Mouse (Mus musculus): Measurements from ENCODE around the gene Zfp953. TPM values are rescaled to one million over a fixed set of nuclear protein-coding genes. Genes with fewer than 3 reads are reported as not detected.

Gene Zfp953
- 0.58 and 0.60 TPM in 2 replicates for polyA plus RNA-seq (2012; rRNA removed)

DNA sequence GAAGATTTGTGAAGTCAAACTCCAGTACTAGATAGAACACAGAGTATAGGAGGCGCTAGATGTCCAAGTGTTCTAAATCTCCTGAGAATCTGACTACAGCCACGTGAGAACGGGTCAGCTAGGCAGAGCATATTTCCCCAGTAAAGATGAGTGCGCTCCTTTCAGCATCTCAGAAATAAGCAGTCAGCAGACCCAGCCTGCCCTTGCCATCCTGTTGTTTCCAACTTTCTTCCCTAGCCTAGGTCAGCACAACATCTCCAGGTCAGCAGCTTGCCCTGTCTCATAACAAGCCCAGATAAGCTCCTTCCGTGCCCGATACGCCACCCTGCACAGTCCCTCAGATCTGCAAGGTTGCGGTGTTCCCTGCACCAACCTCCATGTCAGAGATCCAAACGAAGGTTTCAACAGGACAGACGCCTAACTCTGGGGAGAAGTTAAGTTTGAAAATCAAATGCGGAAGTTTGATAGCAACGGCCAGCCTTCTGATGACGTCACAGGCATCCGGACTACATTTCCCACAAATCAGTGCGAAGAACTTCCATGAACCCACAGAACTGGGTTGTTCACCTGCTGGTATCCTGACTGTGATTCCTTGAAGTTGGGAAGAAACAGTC is at the start of gene Zfp953, which contains the start of gene Gm28044:
TSS of gene Zfp953 (minus strand) at position 475 of the 614 bp plus-strand sequence.
TSS of gene Gm28044 (minus strand) at position 406 of the 614 bp plus-strand sequence.

DNA sequence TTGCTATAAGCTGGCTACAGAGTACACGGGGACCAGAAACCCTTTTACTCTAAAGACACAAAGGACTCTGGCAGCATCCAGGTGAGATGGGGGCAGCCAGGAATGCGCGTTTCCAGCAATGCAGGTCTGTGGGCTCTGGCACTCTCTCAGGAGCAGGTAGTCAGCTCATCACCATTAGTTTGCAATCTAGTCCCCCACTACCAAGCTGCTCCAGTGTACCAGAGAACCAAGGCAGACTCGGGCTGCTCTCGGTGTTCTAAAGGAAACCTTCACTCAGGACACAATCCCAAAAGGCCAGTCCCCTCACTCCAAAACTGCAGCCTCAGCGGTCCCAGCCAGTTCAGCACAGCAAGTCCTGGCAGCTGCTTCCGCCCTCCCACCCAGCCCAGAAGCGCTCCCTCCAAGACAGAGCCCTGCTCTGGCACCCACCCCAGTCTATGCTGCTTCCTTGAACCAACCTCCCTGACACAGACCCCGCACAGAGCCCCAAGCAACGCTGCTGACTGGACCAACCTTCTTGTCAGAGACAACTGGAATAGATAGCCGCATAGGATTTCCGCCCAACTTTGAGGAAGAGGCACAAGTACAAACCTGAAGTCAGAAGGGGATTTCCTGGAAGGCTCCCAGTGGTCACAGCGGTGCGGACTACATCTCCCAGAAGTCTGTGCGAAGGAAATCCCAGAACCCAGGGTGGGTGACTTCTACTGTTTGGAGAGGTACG is 38.9 kb upstream of the Zfp953 start, which contains the start of gene Zfp429:
TSS of gene Zfp429 (minus strand) at position 637 of the 721 bp plus-strand sequence.

DNA sequence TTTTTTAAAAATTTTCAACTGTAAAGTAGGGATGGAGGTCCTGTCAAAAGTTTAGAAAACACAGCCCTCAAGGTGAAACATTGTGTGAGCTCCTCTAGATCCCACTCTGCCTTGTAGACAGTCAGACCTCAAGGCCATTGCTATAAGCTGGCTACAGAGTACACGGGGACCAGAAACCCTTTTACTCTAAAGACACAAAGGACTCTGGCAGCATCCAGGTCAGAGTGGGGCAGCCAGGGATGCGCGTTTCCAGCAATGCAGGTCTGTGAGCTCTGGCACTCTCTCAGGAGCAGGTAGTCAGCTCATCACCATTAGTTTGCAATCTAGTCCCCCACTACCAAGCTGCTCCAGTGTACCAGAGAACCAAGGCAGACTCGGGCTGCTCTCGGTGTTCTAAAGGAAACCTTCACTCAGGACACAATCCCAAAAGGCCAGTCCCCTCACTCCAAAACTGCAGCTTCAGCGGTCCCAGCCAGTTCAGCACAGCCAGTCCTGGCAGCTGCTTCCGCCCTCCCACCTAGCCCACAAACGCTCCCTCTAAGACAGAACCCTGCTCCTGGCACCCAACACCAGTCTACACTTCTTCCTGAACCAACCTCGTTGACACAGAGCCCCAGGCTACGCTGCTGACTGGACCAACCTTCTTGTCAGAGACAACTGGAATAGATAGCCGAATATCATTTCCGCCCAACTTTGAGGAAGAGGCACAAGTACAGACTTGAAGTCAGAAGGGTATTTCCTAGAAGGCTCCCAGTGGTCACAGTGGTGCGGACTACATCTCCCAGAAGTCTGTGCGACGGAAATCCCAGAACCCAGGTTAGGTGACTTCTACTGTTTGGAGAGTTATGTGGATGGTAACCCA is 14.9 kb upstream of the Zfp953 start, which contains the start of the genes Gm28041 and Zfp456:
TSS of gene Gm28041 (minus strand) at position 684 of the 862 bp plus-strand sequence.
TSS of gene Zfp456 (minus strand) at position 761 of the 862 bp plus-strand sequence.

DNA sequence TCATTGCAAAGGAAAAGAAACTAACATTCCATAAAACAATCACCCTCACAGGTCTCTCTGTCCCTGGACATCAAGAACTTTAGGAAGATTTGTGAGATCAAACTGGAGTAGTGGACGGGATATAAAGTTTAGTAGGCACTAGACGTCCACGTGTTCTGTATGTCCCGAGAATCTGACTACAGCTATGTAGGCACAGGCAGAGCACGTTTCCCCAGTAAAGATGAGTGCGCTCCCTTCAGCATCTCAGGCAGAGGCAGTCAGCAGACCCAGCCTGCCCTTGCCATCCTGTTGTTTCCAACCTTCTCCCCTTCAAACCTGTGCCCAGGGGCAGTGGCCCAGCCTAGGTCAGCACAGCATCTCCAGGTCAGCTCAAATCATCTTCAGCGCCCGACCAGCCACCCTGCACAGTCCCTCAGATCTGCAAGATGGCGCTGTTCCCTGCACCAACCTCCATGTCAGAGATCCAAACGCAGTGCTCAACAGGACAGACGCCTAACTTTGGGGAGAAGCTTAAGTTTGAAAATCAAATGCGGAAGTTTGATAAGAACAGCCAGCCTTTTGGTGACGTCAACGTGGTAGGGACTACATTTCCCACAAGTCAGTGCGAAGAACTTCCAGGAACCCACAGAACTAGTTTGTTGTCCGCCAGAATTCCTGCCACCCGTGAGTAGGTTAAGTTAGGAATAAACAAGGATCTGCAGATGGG is 28.2 kb downstream of the Zfp953 start, which contains the start of gene Zfp595:
TSS of gene Zfp595 (minus strand) at position 552 of the 706 bp plus-strand sequence.

DNA sequence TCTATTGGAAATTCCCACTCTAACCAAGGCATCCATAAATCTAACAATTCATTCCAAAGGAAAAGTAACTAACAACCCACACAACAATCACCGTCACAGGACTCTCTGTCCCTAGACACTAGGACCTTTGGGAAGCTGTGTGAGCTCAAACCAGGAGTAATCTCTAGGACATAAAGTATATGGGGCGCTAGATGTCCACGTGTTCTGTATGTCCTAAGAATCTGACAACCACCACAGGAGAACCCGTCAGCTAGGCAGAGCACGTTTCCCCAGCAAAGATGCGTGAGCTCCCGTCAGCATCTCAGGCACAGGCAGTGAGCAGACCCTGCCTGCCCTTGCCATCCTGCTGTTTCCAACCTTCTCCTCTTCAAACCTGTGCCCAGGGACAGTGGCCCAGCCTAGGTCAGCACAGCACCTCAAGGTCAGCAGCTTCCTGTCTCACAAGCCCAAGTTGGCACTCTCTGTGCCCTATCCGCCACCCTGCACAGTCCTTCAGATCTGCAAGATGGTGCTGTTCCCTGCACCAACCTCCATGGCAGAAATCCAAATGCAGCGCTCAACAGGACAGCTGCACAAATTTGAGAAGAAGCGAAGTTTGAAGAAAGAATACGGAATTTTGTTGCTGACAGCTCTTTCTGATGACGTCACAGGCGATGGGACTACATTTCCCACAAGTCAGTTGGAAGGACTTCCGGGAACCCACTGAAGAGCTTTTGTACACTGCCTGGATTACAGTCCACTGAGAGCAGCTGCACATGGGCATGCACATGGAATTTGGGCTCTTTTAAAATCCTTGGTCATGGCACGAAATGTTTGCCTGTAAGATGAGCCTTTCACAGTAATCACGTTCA is 54.4 kb downstream of the Zfp953 start, which contains the start of gene Zfp457:
TSS of gene Zfp457 (minus strand) at position 664 of the 851 bp plus-strand sequence.

Other genes with a start within 250 kb of the Zfp953 start
- 0.26 and 0.28 TPM in 2 replicates for gene Rslcan18, start 244.3 kb downstream of the Zfp953 start, polyA plus RNA-seq (2012; rRNA removed)
- 0.35 and 0.36 TPM in 2 replicates for gene Zfp759, start 238.9 kb downstream of the Zfp953 start, polyA plus RNA-seq (2012; rRNA removed)
- gene Rsl1, start 187.4 kb downstream of the Zfp953 start, polyA plus RNA-seq (2012; rRNA removed): 1.4 and 1.8 TPM in 2 replicates
- gene Zfp455, start 166.1 kb downstream of the Zfp953 start, polyA plus RNA-seq (2012; rRNA removed): 0.34 and 0.38 TPM in 2 replicates
- gene Zfp458, start 82.1 kb downstream of the Zfp953 start, polyA plus RNA-seq (2012; rRNA removed): 0.54 and 0.60 TPM in 2 replicates
- gene Zfp457, start 54.1 kb downstream of the Zfp953 start, polyA plus RNA-seq (2012; rRNA removed): 0.55 and 0.75 TPM in 2 replicates
- 1.3 and 1.4 TPM in 2 replicates for gene Zfp595, start 28.0 kb downstream of the Zfp953 start, polyA plus RNA-seq (2012; rRNA removed)
- gene Gm28044, start 69 bp downstream of the Zfp953 start, polyA plus RNA-seq (2012; rRNA removed): not detected in 2 replicates
- 0.16 and 0.17 TPM in 2 replicates for gene Gm28041, start 15.1 kb upstream of the Zfp953 start, polyA plus RNA-seq (2012; rRNA removed)
- 0.26 and 0.30 TPM in 2 replicates for gene Zfp456, start 15.2 kb upstream of the Zfp953 start, polyA plus RNA-seq (2012; rRNA removed)
- 2.3 and 2.5 TPM in 2 replicates for gene Zfp429, start 39.2 kb upstream of the Zfp953 start, polyA plus RNA-seq (2012; rRNA removed)
- 0.05 and 0.18 TPM in 2 replicates for gene Zfp459, start 60.8 kb upstream of the Zfp953 start, polyA plus RNA-seq (2012; rRNA removed)
- gene Zfp874a, start 91.0 kb upstream of the Zfp953 start, polyA plus RNA-seq (2012; rRNA removed): 3.2 and 3.7 TPM in 2 replicates
- 2.4 and 2.6 TPM in 2 replicates for gene Zfp874b, start 123.7 kb upstream of the Zfp953 start, polyA plus RNA-seq (2012; rRNA removed)
- 1.2 and 1.3 TPM in 2 replicates for gene Zfp58, start 139.9 kb upstream of the Zfp953 start, polyA plus RNA-seq (2012; rRNA removed)
- gene Gm26965, start 165.5 kb upstream of the Zfp953 start, polyA plus RNA-seq (2012; rRNA removed): not detected in 2 replicates
- 7.7 and 8.6 TPM in 2 replicates for gene Zfp87, start 165.6 kb upstream of the Zfp953 start, polyA plus RNA-seq (2012; rRNA removed)
- 1.7 and 1.9 TPM in 2 replicates for gene Zfp748, start 193.2 kb upstream of the Zfp953 start, polyA plus RNA-seq (2012; rRNA removed)
- gene Zfp729b, start 249.1 kb upstream of the Zfp953 start, polyA plus RNA-seq (2012; rRNA removed): 0.84 TPM in 2 replicates